Mouse (Mus musculus) embryonic fibroblast, embryonic 13.5 days (primary cell): ENCODE measurements around the gene Gm17490.

Experiments
- CTCF ChIP-seq: IDR thresholded peaks from 2 replicates; pipeline ENCODE4 v1.5.1; 2011; ENCODE audit warnings: mild to moderate bottlenecking, control low read depth, low read length, moderate library complexity, borderline replicate concordance; ENCODE audit not compliant: insufficient read depth
- POLR2A ChIP-seq: IDR thresholded peaks from 2 replicates; pipeline ENCODE4 v1.6.1; 2011; ENCODE audit warnings: low read depth, mild to moderate bottlenecking, control low read depth, low read length, moderate library complexity

DNA sequence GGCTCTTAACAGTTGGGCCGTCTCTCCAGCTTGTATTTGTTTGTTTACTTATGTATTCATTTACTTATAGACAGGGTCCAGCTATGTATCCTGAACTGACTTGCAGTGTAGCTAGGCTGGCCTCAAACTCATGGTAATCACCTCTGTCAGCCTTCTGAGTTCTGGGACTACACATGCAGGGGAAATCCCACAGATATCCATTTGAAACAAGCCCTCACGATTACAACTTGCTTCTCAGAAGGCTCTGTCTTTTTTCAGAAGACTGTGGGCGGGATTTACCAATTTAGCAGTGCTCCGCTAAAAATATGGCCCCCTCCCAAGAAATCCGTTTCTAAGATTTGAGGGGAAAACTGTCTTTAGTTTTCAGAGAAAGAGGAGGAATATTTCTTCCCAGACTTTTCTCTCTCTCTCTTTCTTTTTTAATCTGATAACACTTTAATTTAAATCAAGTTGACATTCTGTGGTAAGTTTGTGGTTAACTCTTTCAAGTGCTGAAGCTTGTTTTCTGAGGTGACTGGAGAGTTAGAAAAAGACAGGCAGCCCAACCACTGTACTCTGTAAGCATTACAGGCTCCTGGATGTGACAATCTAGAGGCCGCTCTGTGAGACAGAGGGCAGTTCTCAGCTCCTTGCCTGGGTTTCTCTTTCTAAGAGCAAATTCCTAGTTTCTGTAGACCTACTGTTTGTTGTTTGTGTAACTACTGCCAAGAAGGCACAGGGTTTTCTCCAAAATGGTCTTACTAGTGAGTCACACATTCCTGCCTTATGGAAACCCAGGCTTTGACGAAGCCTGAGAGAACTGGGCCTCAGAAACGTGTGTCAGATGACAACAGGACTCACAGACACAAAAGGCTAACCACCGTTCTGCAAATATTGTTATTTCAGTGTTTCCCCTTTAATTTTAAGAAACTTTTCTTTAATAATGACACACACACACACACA lies 29.2 kb upstream of the Gm17490 start:
- no peak for TF ChIP-seq POLR2A
- TF ChIP-seq CTCF = no peak
